Mouse (Mus musculus): ENCODE measurements around the gene Slc38a9.

The Slc38a9 gene

DNA sequence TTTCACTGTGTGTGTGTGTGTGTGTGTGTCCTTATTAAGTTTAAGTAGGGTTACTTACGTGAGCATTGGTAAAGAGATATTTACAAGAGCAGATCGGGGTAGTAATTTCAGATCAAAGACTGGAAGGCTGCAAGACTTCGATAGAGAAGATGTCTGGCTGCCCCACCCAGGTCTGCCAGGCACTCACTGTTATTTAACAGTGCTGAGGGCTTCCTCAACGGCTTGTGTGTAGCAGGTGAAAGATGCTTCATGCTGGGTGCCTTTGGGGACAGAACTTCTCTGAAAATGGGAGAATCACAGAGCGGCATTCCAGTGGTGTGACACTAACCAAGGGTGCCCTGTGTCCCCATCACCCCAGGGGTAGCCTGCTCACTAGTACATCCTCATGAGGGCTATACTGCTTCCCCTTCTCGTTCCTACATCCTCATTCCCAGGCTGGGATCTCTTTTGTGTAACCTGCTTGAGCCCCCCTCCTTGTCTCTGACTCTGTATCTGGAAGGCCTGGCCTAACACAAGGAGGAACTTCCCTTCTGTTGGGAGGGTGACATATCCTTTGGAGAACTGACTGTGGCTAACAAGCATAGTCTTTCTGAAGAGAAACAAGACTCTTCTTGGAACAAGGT is 87.4 kb downstream of the Slc38a9 start:
- DNase-seq: no peak

DNA sequence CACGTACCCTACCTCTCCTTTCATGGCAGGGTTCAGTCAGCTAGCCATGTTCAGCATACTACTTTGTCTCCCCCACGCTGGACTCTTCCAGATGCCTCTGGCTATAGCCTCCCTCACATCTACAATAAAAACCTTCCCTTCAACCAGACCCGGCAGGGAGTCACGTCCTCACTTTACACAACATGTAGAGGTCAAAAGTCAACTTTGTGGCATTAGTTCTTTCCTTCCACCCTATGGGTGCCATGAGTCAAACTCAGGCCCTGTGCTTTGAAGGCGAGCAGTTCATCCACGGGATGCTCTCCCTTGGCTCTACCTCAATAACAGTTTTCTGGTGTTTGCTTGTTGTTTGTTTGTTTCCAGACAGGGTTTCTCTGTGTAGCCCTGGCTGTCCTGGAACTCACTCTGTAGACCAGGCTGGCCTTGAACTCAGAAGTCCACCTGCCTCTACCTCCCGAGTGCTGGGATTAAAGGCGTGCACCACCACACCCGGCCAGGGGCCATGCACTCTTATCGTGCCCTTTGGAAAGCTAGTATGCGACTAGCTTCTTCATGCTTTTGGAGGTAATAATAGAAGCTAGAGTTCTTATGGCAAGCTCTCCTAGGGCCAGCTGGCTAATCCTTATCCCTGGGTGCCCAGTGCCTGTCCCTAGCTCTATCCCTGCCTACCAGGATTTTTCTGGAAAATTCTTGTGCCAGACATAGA is 88.4 kb downstream of the Slc38a9 start:
- DNase-seq: no peak

DNA sequence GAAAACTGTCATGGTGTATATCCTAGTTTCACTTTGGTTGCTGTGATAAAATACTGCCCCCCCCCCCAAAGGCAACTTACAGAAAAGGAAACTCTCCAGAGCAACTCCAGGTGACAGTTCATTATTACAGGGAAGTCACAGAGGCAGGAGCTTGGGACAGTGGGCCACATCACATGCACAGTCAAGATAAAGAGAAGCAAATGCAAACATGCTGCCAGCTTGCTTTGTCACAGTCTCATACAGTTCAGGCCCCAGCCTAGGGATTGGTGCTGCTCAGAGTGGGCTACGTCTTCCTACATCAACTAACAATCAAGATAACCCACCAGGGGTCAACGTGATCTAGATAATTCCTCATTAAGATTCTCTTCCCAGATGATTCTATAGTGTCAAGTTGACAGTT is 89.3 kb downstream of the Slc38a9 start:
- DNase-seq: no peak

DNA sequence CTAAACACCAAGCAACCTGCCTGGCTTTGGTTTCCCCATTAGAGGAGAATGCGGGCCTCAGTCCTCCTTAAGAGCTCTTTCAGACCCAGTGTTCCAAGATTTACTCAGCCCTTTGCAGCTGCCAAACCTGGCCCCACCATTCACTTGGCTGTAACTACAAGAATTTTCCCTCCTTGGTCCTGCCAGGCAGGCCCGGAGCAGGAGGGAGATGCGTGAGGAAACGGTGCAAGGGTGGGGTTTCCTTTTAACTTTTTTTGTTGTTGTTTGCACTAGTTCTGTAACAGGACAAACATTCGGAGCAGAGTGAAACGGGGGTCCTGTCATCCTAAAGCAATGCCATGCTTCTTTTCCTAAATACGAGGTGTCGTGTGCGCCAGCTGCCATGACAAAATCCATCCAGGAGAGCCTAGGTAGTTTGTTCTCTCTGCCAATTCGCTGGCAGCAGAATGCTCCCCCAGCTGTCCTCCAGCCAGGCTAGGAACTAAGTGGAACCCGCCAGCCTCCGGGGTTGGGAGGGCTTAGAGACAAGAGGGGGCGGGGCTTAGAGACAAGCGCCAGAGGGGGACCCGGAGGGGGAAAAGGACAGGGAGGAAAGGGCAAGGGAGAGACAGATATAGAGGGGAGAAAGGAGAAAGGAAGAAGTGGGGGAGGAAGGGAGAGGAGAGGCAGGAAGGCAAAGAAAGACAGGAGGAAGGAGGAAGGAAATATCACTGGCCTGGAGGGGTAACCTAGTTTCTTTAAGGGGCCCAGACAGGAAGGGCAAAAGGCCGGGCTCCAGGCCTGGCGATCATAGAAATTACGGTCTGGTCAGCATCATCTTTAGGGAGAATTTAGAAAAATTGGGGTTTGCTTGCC is 91.1 kb downstream of the Slc38a9 start:
- peak; percentile 22 for DNase-seq

DNA sequence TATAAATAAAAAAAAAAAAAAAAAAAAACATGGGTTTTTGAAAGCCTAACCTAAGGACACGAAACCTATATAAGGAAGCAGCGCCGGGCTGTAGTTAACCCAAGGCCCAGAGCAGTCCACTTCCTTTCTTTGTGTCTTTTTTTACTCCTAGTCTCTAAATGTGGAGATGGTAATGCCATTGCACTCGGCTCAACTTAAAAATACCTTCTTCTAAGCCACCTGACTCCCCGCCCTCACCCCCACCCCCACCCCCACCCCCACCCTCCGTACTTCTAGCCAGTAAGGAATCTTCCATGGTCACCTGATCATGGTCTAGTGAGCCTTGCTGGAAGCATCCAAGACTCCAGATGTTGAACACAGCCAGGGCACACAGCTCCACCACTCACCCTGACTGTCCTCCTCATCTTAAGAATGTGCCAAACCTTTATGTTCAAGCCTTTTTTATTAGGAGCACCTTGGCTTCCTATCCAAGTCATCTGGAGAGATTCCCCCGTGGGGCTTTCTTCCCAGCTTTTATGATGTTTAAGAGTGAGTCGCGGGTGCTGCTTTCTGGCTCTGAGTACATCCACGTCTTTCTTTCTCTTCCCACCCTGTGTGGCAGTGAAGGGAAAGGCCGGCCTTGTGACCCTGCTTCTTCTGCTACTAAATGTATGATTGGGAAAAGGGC is 91.9 kb downstream of the Slc38a9 start:
- no peak for DNase-seq

DNA sequence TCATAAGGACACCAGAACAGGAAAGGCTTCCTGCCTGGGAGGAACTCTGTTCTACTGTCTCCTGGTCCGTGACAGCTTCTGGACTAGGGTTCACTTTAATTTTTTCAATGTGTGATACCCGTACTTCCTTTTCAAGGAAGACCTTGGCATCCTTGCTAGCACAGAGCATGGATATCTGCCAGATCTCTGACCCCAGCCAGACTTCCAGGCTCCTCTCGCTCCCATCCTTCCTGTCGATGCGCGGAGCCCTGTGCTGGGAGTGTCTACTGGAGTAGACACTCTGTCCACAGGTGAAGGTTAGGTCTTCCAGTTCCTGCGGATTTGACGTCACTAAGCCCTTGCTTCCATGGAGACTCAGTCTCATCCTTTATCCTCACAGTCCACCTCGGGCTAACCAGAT is 93.0 kb downstream of the Slc38a9 start:
- DNase-seq: no peak

DNA sequence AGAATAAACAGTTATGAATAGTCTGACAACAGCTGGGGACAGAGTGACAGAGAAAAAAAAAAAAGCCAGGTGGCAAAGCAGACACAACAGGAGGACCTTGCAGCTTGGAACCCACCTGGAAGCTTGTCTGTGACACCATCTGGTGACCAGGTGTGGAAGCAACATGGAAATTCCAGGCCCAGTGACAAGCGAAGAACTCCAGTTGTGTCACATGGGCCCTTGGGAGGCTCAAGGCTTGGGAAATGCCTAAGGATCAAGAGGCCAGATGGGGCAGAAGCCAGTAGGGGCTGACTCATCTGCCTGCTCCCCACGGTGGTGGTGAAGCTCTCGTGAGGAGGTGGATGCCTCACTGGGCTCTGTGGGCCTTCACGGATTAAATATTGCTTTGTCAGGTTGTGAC is 94.3 kb downstream of the Slc38a9 start:
- no peak for DNase-seq

DNA sequence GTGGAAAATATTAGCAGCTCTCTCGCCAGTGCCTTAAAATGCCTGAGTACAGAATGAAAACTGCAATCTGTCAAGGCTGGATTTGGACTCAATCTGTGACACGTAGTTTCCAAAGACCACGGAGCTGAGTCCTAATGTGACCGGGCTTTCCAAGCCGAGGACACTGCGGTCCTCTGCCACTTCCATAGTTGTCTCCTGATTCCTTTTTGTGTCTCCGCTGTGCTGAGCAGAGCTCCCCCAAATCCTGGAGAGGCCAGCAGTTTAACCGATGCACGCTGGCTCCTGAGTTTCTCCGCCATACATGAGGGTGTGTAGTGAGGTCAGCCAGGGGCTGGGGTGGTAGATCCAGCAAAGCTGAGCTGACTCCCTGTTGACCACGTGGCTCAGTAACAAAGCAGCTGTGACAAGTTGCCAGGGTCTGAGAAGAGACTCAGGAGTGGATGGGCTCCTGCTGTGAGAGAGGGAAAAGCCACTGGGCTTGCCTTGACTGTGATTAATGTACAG is 95.0 kb downstream of the Slc38a9 start:
- DNase-seq: no peak

DNA sequence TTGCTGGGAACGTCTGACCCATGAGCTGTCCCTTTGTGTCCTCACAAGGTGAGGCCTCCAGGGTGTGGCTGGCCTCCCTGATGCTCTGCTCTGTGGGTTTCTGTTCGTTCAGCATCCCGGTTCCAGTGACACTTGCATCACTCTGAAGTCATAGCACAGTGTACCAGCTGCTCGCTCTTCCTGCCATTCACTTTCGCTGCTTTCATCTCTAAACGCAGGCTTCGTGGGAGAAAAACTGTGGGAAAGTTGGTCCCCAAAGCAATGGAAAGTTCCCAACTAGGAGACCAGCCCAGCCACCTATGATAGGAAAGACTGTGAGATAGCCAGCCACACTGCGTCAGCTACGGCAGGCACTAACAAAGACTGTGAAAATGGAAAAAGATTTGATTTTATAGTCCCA is 96.8 kb downstream of the Slc38a9 start:
- no peak for DNase-seq

DNA sequence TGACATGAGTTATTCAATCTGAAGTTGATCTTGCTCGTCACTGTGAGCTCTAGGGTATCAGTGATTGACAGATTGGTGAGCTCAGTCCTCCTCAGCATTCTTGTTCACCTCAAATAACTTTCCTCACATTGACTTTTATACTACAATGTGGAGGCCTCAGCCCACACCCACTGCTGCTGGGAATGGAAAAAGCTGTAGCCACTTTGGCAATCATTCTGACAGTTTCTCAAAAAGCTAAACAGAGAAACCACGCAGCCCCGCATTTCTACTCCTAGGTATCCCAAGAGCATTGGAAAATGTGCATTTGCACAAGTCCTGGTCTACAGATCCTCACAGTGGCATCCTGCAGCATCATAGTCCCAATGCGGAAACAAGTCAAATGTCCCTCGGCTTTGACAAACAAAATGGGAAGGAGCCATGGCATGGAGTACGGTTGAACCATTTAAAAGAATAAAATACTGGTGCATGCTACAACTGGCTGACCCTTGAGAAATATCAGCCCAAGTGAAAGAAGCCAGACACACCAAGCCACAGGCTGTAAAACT is 98.1 kb downstream of the Slc38a9 start:
- no peak for DNase-seq

DNA sequence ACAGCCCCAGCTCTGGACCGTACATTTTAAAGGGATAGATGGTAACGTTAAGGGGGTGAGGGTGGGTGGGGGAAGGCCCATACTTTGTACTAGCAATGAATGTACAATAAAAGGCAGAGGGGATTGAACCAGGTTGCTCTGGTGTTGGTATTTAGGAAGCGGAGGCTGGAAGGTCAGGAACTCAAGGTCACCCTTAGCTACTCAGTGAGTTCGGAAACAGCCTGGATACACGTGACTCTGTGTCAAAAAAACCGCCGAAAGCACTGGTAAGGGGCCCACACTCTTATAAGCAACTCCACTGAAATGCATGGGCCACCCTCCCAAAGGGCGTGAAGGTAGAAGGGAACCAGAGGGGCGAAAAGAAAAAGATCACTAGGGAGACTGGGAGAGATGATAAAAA is 98.8 kb downstream of the Slc38a9 start:
- no peak for DNase-seq

DNA sequence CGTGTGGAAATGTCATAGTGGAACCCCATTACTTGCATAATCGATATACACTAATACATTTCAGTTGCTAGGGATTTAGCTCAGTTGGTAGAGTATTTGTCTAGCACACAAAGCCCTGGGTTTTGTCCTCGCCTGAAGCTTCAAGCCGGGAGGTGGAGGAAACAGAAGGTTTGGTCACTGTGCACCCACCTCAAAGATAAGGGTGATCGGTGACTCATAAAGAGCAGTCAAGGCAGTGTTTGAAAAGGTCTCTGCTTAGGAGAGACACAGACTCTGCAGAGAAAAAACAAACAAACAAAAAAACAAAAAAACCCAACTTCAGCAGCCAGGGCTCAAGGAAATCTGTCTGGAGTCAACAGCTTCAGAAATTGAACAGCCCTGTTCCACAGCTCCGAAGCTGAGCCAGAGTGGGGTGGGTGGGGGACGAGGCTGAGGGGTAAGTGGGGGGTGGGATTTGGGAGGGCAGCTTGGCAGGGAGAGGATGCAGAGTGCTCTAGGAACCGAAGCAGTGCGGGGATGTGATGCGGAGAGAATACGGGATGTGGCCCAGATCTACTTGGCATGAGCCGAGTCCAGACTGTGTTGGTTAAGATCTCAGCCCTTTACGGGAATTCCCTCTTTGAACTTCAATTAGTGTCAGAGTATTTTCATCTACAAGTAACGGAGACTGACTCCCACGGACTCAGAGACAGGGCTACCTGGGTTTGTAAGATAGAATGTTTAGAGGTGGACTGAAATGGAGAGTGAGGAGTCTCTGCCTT is 99.4 kb downstream of the Slc38a9 start:
- DNase-seq: no peak

DNA sequence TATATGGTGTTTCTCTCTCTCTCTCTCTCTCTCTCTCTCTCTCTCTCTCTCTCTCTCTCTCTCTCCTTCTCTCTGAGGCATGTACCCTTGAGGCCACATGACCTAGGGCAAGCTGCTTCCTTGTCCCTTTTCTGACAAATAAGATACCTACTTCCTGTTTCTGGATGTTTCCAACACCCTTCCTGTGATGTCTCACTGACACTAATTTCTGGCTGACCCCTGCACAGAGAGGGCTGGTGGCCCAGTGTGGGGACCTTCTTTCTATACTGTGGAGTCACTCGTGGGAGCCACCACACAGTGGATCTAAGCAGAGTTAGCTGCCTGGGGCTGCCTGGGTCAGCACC is 100.0 kb downstream of the Slc38a9 start:
- no peak for DNase-seq

DNA sequence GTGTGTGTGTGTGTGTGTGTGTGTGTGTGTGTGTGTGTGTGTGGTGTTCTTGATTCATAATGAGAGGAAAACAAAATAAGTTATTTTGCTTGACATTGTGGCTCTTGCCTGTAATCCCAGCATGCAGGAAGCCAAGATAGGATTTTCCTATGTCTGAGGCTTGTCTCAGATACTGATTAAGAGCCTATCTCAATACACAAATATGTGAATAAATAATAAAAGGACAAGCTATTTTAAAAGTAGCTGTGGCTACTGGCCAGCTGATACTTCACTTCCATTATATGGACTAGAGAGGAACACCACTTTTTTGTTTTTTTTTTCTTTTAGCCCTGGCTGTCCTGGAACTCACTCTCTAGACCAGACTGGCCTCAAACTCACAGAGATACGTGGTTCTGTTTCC is 101.2 kb downstream of the Slc38a9 start:
- DNase-seq: no peak

DNA sequence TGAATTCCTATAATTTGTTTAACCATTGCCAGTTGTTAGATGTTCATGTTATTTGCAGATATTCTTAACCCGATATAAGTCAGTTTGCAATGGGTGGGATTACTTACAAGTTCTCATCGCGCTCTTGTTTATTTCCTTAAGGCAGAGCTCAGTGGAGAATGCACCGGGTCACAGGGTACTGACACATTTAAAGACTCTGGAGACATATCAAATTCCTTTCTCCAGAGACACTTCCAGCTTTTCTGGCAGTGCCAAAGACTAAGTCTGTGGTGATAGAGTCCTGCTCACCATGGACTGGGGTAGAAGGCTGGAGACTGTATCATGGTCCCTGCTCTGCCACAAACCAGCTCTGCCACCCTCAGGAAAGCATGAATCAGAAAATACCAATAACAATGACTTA is 102.0 kb downstream of the Slc38a9 start:
- DNase-seq: no peak

DNA sequence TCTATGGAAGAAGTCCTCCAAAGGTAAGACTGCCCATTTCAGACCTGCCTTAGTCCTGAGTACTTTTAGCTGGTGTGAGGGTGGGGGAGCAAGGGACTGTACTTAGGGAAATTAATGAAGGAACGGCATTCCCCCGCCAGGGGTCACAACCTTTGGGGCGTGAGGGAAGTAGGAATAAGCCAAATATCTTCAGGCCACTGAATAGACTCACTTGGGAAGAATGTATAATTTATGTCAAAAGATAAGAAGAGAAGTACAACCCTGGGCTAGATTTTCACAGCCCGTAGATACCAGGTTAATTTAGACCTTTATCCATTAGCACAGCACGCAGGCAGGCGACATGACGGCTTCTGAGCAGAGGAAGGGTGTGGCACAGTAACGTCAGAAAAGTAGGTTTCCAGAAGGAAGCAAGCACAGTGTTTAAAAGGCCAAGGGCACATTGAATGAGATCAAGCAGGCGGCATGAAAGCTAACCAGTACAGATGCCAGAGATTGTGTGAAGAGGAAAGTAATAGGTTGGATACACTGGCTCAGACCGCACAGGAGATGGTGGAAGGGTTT is 103.1 kb downstream of the Slc38a9 start:
- DNase-seq: no peak

DNA sequence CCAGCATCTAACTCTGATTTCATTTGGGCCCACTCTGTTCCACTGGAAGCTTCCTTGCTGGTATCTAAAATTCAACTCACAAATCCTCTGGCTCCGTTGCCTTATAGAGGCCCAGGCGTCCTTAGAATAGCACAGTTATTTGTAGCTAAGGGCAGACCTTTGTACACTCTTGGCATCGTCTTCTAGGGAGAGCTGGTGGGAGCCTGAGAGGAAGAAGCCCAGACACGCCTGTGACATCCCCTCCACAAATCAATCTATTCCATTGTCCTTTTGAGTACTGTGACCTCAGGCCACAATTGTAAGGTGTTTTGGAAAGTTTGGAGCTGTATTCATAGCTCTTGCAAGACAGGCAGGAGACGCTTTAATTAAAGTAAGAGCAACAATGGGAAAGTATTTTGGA is 104.0 kb downstream of the Slc38a9 start:
- no peak for DNase-seq

DNA sequence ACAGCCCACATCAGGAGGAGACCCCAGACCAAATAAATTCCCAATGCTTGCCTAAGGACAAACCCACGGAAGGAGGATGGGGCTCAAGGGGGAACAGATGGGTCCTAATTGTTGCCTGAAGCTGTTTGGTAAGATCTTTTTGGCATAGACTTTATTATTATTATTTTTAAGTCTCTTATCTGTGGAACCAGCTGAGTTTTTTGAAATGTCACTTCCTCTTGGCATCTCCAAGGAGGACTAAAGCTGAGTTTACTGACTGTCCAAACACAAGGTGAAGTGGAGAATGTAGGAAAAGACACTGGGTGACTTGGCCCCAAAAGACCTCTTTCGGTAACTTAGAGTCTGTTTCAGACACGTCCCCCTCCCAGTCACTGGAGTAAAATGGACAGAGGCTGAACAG is 105.1 kb downstream of the Slc38a9 start:
- no peak for DNase-seq

DNA sequence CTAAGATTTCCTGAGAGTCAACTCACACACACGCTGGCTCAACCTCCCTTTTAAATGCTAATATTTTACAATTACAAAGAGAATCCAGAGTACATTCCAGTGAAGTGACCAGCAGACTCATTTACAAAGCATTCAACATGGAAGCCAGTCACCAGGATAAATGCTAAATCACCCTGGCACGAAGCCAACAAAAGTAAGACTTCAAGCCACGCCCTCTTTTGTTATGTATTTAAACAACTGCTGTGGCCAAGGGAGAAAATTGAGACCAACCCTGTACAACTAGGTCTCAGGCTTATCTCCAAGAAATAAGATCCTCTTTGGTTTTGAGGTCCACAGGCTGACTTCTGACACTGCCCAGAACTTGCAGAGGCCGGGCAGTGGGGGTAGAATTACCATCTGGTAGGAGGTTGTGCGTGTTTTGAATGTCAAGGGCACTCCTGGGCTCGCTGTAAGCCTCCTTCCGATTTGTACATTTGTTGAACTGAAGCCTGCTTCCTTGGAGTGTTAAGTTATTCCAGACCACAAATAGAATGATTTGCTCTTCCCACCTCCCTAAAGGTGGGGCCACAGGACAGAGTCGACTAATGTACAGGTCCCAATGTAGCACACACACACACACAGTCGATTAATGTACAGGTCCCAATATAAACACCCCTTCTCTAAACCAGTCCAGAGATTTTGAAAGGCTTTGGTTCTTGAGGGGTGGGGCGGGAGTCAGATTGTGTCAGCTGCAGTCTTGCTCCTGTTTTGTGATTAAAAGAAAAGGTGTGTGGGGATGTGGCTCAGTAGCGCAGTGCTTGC is 110.2 kb downstream of the Slc38a9 start:
- no peak for DNase-seq

DNA sequence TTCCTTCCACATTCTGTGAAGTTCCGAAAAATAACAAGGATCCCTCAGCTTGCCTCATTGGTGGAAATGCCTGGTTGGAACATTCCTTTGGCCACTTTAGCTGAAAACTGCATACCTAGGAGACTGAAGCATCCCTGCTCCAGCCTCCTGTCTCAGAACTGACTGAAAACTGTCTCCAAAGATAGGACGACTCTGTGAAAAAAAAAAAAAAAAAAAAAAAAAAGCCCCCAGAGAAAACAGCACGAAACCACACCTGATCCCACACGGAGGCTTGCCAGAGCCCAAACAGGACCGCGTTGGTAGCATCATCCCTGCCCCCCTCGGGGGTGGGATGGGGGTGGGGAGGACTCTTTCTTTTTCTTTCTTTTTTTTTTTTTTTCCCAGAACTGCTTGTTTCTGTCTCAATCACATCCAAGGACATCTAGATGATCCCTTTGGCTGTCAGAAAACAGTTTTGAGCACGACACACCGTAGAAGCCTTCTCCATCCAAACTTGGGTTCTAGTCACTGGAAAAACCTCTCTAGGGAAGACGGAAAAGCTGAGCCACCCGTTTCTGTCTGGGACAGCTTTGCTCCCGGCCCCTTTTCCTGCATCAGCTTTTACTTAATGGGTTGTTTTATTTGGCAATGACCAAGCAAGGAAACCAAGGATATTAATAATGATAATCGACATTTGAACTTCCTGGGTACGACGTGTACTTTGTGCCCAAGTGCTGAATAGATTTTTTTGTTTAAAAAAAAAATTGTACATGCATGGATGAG is 111.1 kb downstream of the Slc38a9 start:
- no peak for DNase-seq

Measured in right cerebral cortex, postnatal 14 days (tissue).